Mouse (Mus musculus) left cerebral cortex, adult 9 months (tissue): ENCODE results near the gene Fbxo31.
"Not testable (repeated sequence)": the region's sequence is repeated elsewhere in the genome, so short reads cannot be mapped to it uniquely, and the experiment has no call there.

ENCODE experiments used
- DNase-seq, 2 experiments: peaks; one replicate each; pipeline ENCODE4 v3.0.0; 2022; ENCODE audit warnings: low spot score in 2 of 2

Gene Fbxo31

GRCm38 (mm10) chr8:121578676-121579451 is at the start of gene Fbxo31:
Gene Fbxo31 (minus strand): TSS chr8:121578806.
- peak; percentile 87 to 96 for DNase-seq

GRCm38 (mm10) chr8:121623043-121623442 is 44.4 kb upstream of the Fbxo31 start:
- no peak for DNase-seq

- no peak for DNase-seq
Measured at GRCm38 (mm10) chr8:121621879-121622278, 43.3 kb upstream of the Fbxo31 start.

- DNase-seq: no peak
Measured at GRCm38 (mm10) chr8:121620801-121621516, 42.4 kb upstream of the Fbxo31 start.

- no peak for DNase-seq
Measured at GRCm38 (mm10) chr8:121619401-121619995, 40.9 kb upstream of the Fbxo31 start.

- no peak for DNase-seq
Measured at GRCm38 (mm10) chr8:121613419-121613818, 34.8 kb upstream of the Fbxo31 start.

GRCm38 (mm10) chr8:121609916-121610315 is 31.3 kb upstream of the Fbxo31 start:
- DNase-seq: no peak

- no peak for DNase-seq
Measured at GRCm38 (mm10) chr8:121609251-121609650, 30.6 kb upstream of the Fbxo31 start.

GRCm38 (mm10) chr8:121607661-121608060 is 29.1 kb upstream of the Fbxo31 start:
- no peak for DNase-seq

GRCm38 (mm10) chr8:121603801-121604200 is 25.2 kb upstream of the Fbxo31 start:
- no peak for DNase-seq

GRCm38 (mm10) chr8:121602860-121603259 is 24.3 kb upstream of the Fbxo31 start:
- DNase-seq: peak; percentile 64 to 86

- no peak for DNase-seq
Measured at GRCm38 (mm10) chr8:121602411-121602810, 23.8 kb upstream of the Fbxo31 start.

GRCm38 (mm10) chr8:121599842-121600241 is 21.2 kb upstream of the Fbxo31 start:
- no peak for DNase-seq

GRCm38 (mm10) chr8:121598892-121599291 is 20.3 kb upstream of the Fbxo31 start:
- DNase-seq: peak in 1 of 2 experiments; percentile 80

GRCm38 (mm10) chr8:121598190-121598589 is 19.6 kb upstream of the Fbxo31 start:
- DNase-seq: no peak

GRCm38 (mm10) chr8:121597492-121597891 is 18.9 kb upstream of the Fbxo31 start:
- not testable (repeated sequence) for DNase-seq

GRCm38 (mm10) chr8:121593983-121594382 is 15.4 kb upstream of the Fbxo31 start:
- DNase-seq: no peak

GRCm38 (mm10) chr8:121593293-121593692 is 14.7 kb upstream of the Fbxo31 start:
- DNase-seq: no peak

GRCm38 (mm10) chr8:121591178-121592066 is 12.8 kb upstream of the Fbxo31 start:
- no peak for DNase-seq

GRCm38 (mm10) chr8:121590203-121591177 is 11.9 kb upstream of the Fbxo31 start, which contains the start of gene Map1lc3b:
Gene Map1lc3b (plus strand): TSS chr8:121590361.
- peak; percentile 90 to 95 for DNase-seq
